Mouse (Mus musculus) activated CD4-positive, CD25-positive, alpha-beta regulatory T cell (primary cell): ENCODE data around the gene Atp10a. TPM values are rescaled to one million over a fixed set of nuclear protein-coding genes. Genes with fewer than 3 reads are reported as not detected.

Experiments used
- polyA plus RNA-seq, 2 experiments: library from polyadenylated mRNA; unstranded; fragments of 100-300 nt; shearing (Covaris generic); gene quantifications; one replicate each; pipeline ENCODE4 v1.2.1; 2017

Atp10a gene
- 10 to 100 TPM; 17.7 to 26.4 TPM for polyA plus RNA-seq

GRCm38 (mm10) chr7:58655866-58656265 is at the start of gene Atp10a:
Atp10a (plus strand) TSS chr7:58656166.

